Mouse (Mus musculus): ENCODE measurements around the gene Pkm.

The Pkm gene

DNA sequence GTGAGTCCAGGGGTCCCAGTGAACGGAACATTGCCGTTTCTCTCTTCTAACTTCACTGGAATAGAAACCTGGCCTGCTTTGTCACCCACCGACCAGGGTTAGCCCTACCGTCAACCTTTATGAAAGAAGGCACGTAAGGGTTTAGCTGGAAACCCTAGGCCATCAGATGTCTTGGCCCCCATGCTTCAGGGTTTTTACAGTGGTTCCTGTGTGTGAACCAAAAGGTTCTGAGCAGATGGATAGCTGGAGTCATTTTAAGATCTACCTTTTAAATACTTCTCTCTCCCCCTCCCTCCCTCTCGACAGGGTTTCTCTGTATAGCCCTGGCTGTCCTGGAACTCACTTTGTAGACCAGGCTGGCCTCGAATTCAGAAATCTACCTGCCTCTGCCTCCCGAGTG, 9.8 kb downstream of the Pkm start:
- DNase-seq (ENCODE audit: low spot score): no peak

DNA sequence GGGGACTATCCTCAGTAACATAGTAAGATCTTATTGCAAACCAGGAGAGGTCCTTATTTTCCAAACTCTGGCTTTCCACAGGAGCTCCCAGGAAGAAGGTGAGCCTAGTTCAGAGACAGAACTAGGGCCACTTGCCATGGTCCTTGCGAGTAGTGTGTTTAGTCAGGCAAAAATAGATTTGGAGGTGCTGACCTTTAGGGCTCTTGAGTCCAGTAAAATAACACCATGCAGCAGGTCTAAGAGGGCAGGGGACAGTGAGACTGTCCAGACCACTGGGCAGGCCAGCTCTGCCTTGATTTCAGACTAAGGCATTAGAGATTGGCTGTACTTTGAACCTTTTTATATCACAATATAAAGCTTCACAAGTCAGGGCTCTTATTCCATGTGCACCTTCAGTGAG, 10.6 kb downstream of the Pkm start:
- no peak for DNase-seq (ENCODE audit: low spot score)

DNA sequence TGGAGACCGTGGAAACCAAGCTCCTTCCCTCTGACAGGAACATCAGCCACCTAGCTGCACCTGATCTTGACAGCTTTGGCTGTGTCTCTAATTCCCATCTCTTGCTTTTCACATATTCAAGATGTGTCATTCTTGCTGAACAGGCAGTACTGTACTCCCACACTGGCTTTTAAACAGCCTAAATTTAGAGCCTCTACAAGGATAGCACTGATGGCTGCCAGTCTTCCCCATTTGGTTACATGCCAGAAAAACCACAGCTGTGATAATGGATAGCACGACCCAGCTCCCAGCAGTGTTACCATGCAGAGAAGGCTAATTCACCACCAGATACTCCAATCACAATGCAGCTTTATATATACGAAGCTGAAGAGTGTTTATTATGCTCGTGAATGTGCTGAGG, 11.1 kb downstream of the Pkm start:
- no peak for DNase-seq (ENCODE audit: low spot score)

DNA sequence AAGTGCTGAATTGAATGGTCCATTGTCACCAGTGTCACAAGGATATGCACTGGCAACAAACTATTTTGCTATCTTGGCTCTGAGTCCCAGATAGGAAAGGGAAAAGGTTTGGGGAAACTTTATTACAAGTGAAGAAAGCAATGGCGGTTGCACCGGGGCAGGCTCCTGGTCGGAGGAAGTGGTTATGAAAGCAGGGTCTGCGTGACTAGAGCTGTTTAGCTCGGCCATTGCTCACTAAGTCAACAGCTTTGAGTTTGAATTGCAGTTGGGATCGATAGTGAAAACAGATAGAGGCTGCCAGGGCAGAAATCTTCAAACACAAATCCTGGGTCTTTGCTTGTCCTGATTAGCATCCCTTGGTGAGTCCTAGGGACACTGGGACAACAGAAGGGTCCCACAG, 11.7 kb downstream of the Pkm start:
- DNase-seq (ENCODE audit: low spot score): no peak

DNA sequence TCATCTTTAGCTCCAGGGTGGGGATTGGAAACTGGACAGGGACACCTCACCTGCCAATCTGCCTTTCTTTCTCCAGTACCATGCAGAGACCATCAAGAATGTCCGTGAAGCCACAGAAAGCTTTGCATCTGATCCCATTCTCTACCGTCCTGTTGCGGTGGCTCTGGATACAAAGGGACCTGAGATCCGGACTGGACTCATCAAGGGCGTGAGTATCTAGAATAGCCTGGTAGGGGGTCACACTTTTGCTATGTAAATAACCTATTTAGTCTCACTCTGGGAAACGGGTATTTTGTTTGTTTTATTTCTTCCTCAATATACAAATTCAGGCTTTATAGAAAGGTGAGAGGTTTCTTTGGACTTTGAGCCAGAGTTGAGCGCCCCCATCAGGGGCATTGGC, 12.3 kb downstream of the Pkm start:
- no peak for DNase-seq (ENCODE audit: low spot score)

DNA sequence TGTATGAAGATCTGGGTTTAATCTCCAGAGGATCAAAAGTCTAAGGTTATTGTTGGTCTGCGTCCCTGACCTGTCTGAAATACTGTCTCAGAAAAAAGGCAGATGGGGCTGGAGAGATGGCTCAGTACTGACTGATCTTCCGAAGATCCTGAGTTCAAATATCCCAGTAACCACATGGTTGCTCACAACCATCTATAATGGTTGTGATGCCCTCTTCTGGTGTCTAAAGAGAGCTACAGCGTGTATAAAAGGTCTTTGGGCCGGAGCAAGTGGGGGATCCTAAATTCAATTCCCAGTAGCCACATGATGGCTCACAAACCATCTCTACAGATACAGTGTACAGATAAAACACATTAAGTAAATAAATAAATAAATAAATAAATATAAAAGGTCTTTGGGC, 13.0 kb downstream of the Pkm start:
- DNase-seq (ENCODE audit: low spot score): peak; percentile 56

DNA sequence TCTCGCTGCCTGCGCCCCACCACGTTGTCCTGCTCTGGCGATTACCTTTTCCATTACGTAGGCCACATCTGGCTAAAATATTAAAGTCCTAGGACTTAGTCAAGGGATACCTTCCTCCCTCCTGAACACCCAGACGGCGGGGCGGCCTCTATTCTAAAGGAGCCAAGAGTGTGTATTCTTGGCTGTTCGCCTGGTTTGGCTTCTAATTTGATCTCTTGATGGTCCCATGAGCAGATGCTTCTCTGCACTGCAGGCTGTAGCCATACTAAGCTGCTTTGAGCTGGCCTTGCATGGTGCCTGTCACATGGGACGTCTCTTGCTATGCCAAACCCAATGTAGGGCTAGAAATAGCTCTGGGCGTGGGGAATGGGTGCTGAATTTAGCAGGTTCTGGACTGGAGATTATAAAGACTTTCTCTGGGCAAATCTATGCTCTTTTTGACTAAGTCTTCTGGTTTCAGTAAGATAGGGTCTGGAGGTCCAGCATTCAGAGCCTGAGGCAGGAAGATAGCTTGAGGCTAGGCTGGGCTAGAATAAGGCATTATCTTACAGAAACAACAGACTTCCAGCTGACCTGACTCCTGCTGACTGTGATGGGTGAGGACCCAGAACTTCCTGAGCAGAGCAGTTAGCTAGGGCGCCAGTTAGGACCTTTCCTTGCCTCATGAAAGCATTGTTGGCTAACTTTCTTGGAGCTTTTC, 16.2 kb downstream of the Pkm start:
- no peak for DNase-seq (ENCODE audit: low spot score)

DNA sequence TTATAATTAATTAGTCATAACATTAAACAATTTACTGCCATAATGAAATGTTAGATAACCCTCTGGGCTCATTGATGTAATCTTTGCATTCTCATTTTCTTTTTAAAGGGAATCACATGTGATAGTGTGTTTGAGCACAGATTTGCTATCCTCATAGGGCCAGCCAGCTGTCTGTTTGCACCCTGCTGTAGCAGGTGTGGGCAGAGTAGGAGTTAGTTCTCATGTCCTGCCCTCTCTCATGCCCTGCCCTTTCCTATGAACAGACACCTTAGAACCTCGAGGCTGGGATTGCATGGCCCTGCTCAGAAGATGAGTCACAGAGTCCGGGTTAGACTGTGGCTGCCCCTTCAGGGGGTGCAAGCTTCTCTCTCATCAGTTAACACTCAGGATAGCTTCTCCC, 17.3 kb downstream of the Pkm start:
- DNase-seq (ENCODE audit: low spot score): no peak

DNA sequence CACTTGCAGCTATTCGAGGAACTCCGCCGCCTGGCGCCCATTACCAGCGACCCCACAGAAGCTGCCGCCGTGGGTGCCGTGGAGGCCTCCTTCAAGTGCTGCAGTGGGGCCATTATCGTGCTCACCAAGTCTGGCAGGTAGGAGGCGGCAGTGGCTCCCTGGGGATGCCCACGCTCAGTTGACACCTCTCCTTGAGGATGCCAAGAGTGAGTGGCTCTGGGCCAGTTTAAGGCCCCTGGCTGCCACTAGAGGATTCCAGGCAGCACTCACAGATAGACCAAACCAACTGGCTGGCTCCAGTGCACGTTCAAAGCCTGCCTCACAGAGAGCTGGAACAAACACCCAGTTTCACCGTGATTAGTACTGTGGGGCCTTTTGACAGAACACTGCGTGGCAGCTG, 19.4 kb downstream of the Pkm start:
- no peak for DNase-seq (ENCODE audit: low spot score)

DNA sequence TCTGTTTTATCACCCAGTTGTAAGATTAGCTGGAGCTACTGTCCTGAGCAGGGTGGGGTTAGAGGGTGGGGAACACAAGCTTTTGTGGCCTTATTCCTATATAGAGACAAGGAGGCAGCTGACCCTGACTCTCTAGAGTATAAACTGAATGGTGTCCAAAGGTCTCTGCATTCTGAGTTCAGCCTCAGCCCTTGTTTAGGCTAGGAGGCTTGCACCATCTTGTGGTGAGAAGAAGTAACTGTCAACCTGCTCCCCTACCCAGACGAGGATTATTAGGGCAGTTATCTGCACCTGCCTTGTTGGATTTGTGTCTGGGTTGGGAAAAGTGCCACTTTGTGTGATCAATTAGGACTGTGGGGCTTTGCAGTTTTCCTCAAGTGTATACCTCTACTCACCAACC, 22.1 kb downstream of the Pkm start:
- peak; percentile 63 for DNase-seq (ENCODE audit: low spot score)

DNA sequence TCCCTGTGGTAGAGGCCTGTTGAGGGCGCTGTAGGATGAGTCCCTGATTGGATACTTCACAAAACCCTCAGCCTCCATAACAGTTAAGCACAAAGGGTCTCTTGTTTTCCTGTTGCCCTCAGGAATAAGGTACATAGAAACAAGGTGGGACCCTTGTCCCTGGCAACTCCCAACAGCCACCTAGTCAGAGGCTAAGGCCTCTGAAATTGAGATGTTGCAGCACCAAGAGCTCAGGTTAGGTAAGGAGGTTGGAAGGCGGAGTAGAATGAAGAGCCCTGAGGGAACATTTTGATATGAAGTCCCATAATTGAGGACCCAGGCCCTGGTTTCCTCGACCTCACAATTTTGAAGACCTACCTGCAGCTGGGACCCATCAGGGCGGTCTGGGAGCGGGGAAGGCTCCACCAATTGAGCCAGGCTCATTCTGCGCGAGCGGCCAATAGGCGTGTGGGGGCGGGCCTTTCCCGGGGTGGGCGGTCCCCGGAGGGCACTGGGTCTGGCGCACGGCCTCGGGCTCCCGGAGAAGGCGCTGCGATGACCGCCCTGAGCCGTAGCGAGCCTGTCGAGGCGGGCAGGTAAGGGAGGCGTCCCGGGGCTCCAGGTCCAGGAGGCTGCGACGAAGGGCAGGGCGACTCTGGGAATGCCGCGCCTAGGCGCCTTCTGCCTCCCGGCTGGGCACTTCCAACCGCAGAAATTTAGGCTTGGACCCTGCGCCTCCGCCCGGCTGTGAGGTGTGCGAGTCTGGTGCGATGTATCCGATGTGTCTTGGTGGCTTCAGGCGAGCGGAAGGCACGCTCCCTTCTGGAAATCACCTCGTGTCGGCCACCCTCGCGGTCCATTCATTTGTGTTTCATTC, 23.7 kb downstream of the Pkm start, which contains the start of gene Gramd2:
TSS of gene Gramd2 (plus strand) at position 467 of the 856 bp plus-strand sequence.
- peak; percentile 85 for DNase-seq (ENCODE audit: low spot score)

DNA sequence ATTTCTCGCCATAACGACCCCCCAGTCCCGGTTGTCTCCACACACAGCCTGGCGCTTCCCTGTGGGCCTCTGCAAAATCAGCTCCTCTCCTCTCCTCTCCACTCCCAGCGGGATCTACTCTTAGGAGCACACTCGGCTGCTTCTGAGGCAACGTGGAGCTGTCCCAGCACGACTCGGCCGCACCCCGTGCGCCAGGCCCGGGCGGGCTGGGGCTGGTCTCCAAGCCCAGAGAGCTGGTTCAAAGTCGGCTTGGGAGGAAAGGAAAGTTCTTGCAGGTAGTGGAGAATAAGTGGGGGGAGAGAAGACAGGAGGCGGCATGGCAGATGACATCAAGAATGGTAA, 24.3 kb downstream of the Pkm start:
- peak; percentile 27 for DNase-seq (ENCODE audit: low spot score)

DNA sequence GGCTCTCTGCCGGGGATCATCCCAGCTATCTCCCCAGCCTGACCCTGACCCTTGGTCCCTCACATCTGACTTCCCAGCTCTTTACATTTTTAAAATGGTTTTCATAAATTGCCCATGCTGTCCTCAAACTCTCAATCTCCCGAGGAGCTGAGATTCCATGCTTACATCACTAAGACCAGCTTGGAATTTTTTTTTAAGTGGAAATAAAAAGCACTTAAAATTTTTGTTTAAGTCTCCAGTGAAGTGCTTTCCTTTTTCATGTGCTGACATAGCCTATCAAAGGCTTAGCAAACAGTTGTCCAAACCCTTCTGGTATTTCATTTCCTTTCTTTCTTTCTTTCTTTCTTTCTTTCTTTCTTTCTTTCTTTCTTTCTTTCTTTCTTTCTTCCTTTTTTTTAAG, 27.9 kb downstream of the Pkm start:
- no peak for DNase-seq (ENCODE audit: low spot score)

DNA sequence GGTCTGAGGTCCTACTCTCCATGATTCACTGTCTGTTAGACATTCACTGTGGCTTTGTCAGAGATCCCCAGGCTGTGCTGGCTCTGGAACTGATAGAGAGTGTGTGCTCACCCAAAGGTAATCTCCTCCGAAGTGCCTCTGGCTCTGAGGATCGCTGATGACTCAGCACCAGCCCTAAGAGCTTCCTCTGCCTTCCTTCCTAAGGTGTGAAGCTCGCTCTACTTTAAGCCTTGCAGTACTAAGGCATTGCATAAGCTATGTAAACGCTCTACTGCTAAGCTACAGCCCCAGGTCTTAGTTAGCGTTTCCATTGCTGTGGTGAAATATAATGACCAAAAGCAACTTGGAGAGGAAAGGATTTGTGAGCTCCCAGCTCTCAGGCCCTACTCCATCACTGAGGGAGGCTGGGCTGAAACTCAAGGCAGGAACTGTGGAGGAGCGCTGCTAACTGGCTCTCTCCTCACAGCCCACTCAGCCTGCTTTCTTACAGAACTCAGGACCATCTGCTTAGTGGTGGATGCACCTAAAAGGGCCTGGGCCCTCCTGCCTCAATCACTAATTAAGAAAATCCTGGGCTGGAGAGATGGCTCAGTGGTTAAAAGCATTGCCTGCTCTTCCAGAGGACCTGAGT, 31.4 kb downstream of the Pkm start:
- peak; percentile 14 for DNase-seq (ENCODE audit: low spot score)

DNA sequence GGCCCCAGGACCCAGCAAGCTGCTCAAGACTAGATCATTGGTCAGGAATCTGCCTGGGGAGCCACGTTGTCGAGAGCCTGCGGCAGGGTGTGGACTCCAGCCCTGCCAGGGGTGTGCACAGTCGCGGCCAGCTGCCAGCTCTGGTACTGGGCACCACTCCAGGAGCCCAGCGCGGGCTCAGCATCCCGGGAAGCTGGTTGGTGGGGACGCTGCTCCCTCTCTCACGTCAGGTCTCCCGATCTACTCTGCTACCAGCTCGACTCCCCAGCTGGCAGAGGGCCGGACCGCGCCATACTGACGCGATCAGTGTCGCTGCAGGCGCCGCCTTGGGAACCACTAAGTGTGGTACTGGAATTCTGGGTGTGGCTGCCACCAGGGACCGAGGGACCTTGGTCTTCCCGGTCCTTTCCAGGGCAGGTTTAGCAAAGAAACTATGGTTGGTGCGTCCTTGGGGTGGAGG, 35.5 kb downstream of the Pkm start:
- DNase-seq (ENCODE audit: low spot score): peak; percentile 47

DNA sequence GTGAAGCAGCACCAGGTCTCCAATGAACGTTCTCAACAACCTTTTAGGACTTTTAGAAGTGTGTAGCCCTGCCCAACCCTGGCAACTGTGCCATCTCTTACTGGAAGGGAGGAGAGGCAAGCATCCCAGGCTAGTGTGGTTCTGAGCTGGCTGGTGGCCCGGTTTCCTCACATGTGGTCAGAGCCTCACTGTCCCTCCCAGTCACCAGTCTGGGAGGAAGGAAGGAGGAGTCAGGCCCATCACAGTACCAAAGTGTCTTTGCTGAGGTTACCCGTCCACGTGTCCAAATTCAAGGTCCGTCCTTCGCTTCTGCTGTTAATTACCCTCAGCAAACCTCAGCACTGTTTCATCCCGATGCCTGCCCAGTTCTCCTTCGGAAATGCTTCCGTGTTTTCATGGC, 36.0 kb downstream of the Pkm start:
- no peak for DNase-seq (ENCODE audit: low spot score)

DNA sequence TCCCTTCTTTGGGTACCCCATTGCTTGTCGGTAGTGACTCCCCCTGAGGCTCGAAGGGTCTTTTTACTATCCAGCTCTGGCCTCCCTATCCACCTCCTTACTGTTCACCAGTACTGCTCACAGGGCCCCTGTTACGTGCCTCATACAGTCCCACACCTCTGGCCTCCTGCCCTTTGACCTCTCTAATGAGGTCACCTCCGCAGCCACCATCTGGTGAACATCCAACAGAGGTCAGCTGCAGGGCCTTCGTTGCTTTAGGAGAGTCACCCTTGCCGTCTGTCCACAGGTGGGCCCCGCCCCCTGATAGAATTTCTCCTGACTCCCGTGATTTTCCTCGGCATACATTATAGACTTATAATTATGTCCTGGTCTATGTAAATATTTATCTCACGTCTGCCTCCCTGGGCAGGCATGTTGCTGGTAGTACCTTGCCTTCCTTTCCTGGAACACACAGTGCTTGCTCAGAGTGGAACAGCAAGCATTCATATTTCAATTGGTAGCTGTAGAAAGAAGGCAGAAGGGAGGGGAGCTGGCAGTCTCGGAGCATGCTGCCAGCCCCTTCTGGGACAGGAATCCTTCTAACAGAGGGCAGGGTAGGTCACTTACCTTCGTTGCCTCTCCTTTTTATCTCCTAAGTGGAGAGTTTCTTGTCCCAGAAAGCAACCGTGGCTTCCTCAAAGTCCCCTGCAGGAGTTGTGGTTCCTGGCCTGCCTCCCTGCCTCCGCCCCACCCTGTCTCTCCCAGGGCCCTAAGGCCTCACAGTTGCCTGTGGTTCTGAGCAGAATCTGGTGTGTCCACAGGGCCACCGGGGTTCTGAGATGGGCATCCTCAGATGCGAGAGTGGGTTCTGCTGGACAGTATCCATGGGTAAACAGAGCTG, 38.6 kb downstream of the Pkm start:
- DNase-seq (ENCODE audit: low spot score): no peak

DNA sequence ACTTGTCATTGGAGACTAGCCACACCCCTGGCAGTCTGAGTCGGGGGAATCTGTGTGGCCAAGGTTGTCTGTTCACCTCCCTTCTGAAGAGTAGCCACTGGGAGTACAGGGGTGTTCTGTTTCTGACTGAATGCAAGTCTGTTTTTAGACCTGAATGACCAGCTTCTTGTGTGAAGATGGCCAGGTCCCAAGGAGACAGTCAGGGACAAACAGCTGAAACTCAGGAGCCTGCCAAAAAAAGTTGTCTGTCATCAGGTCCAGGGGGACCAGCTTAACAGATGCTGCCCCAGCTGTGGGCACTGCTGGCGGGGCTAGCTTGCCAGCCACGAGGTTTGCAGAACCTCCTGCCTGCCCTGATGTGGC, 39.3 kb downstream of the Pkm start:
- DNase-seq (ENCODE audit: low spot score): no peak

DNA sequence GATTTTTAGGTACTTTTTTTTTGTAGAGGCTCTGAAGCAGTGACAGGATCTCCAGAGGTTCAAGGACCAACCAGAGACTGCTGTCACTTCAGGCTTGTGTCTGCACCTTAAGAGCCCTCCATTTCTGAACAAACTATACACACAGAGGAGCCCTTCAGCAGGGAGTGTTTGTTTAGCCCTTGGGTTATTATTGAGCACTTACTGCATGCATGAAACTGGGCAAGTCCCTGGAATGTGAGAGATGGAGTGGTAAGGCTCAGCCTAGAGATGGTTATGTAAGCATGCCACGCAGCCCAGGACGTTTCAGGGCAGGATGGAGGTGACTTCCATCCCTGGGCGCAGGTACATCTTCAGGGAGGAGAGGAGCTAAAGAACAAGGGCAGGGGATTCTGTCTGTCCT, 40.2 kb downstream of the Pkm start:
- no peak for DNase-seq (ENCODE audit: low spot score)

DNA sequence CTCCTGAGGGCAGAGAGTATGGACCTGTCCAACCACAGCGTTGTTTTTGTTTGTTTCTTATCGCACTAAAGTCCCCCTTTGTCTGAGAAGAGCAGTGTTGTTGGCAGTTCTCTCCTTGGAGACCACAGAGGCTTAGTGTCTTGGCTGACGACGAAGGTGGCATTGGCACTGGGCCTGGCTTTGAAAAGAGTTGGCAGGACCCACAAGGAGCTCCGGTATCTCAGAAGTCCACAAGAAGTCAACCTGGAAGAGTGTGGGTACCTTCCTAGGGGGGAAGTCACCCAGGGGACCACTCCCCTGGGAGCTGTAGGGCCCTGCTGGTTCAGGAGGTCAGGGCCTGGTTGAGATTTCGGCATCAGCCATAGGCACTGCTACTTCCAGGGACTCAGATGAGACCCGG, 44.9 kb downstream of the Pkm start:
- no peak for DNase-seq (ENCODE audit: low spot score)

DNA sequence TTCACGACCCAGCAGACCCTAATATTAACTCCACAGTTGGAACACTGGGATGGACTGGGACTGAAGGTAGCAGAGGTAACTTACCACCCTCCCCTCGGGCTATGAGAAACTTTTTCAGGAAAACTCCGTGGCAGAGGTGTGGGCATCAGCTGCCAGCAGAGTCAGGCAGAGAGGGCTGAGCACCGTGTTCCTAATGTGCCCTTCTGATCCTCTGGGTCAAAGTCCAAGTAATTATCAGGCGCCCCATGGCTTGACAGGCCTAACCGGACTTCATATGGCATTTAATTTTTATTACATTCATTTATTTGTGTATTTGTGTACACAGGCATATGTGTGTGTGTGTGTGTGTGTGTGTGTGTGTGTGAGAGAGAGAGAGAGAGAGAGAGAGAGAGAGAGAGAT, 46.9 kb downstream of the Pkm start:
- no peak for DNase-seq (ENCODE audit: low spot score)

Measured in retina, embryonic 14.5 days (tissue).